Mouse (Mus musculus) embryo, embryonic 10 days (tissue): ENCODE data around the gene D17H6S53E.
"Not testable (repeated sequence)": the region's sequence is repeated elsewhere in the genome, so short reads cannot be mapped to it uniquely, and the experiment has no call there.

ENCODE experiments used
- DNase-seq: peaks from one replicate; pipeline ENCODE4 v3.0.0-alpha.2; 2015; ENCODE audit warnings: low spot score

The D17H6S53E gene

GRCm38 (mm10) chr17:35101161-35101560, 25.0 kb upstream of the D17H6S53E start:
- DNase-seq: no peak

- DNase-seq: no peak
These were observed 23.9 kb upstream of the D17H6S53E start for GRCm38 (mm10) chr17:35102299-35102698.

- no peak for DNase-seq
These were observed 22.9 kb upstream of the D17H6S53E start for GRCm38 (mm10) chr17:35103221-35103690.

GRCm38 (mm10) chr17:35104079-35104478, 22.1 kb upstream of the D17H6S53E start:
- no peak for DNase-seq

- no peak for DNase-seq
These were observed 21.4 kb upstream of the D17H6S53E start for GRCm38 (mm10) chr17:35104754-35105153.

GRCm38 (mm10) chr17:35105740-35106389, 20.3 kb upstream of the D17H6S53E start:
- peak; percentile 65 for DNase-seq

GRCm38 (mm10) chr17:35106522-35106921, 19.7 kb upstream of the D17H6S53E start:
- DNase-seq: no peak

GRCm38 (mm10) chr17:35108097-35108496, 18.1 kb upstream of the D17H6S53E start, which contains the start of gene Ly6g5c:
Gene Ly6g5c, plus strand, starts transcription at chr17:35108279.
- DNase-seq: no peak

GRCm38 (mm10) chr17:35111774-35112173, 14.4 kb upstream of the D17H6S53E start:
- no peak for DNase-seq

GRCm38 (mm10) chr17:35115046-35116019, 10.8 kb upstream of the D17H6S53E start, which contains the start of gene Ly6g5b:
Gene Ly6g5b, minus strand, starts transcription at chr17:35115428.
- peak; percentile 23 for DNase-seq

- no peak for DNase-seq
These were observed 5.4 kb upstream of the D17H6S53E start for GRCm38 (mm10) chr17:35120745-35121142.

GRCm38 (mm10) chr17:35121143-35121799, 4.9 kb upstream of the D17H6S53E start, which contains the start of gene Gpank1:
Gene Gpank1, plus strand, starts transcription at chr17:35121455.
- DNase-seq: peak; percentile 97

GRCm38 (mm10) chr17:35121871-35122303, 4.3 kb upstream of the D17H6S53E start, which contains the start of gene Csnk2b:
Gene Csnk2b, minus strand, starts transcription at chr17:35122053.
- peak; percentile 72 for DNase-seq

- DNase-seq: not testable (repeated sequence)
These were observed 2.9 kb upstream of the D17H6S53E start for GRCm38 (mm10) chr17:35123287-35123686.

GRCm38 (mm10) chr17:35124261-35124896, 1.8 kb upstream of the D17H6S53E start:
- not testable (repeated sequence) for DNase-seq

- no peak for DNase-seq
These were observed 1.1 kb upstream of the D17H6S53E start for GRCm38 (mm10) chr17:35125081-35125480.

GRCm38 (mm10) chr17:35125578-35125977, 595 bp upstream of the D17H6S53E start:
- DNase-seq: no peak

GRCm38 (mm10) chr17:35127017-35127416, 844 bp downstream of the D17H6S53E start:
- DNase-seq: no peak

GRCm38 (mm10) chr17:35128996-35129395, 2.8 kb downstream of the D17H6S53E start:
- DNase-seq: no peak

- DNase-seq: no peak
These were observed 4.9 kb downstream of the D17H6S53E start for GRCm38 (mm10) chr17:35131038-35131437.

GRCm38 (mm10) chr17:35131500-35132173, 5.5 kb downstream of the D17H6S53E start, which contains the start of gene Apom:
Gene Apom, minus strand, starts transcription at chr17:35132050.
- no peak for DNase-seq
